Mouse (Mus musculus) bone marrow macrophage, adult 2 months (primary cell): ENCODE results near the gene Med20.
"Not testable (repeated sequence)": the region's sequence is repeated elsewhere in the genome, so short reads cannot be mapped to it uniquely, and the experiment has no call there.

ENCODE experiments used
- CTCF ChIP-seq: IDR thresholded peaks from 2 replicates; pipeline ENCODE4 v1.5.1; 2012; ENCODE audit warnings: low read depth, mild to moderate bottlenecking, low read length, moderate library complexity
- POLR2A ChIP-seq: IDR thresholded peaks from 2 replicates; pipeline ENCODE4 v1.6.1; 2012; ENCODE audit warnings: mild to moderate bottlenecking, low read depth, low read length, borderline replicate concordance

- TF ChIP-seq POLR2A, CTCF: not testable (repeated sequence)
These were observed 13.2 kb downstream of the Med20 start for GRCm38 (mm10) chr17:47624572-47624971.
